Mouse (Mus musculus): ENCODE results near the gene Anapc5. TPM values are rescaled to one million over a fixed set of nuclear protein-coding genes. Genes with fewer than 3 reads are reported as not detected.

Anapc5 gene
- polyA plus RNA-seq (2015; fragmentation: Nextera tagmentation; extraction: Ambion mirVana) = 191 and 230 TPM in 2 replicates

DNA sequence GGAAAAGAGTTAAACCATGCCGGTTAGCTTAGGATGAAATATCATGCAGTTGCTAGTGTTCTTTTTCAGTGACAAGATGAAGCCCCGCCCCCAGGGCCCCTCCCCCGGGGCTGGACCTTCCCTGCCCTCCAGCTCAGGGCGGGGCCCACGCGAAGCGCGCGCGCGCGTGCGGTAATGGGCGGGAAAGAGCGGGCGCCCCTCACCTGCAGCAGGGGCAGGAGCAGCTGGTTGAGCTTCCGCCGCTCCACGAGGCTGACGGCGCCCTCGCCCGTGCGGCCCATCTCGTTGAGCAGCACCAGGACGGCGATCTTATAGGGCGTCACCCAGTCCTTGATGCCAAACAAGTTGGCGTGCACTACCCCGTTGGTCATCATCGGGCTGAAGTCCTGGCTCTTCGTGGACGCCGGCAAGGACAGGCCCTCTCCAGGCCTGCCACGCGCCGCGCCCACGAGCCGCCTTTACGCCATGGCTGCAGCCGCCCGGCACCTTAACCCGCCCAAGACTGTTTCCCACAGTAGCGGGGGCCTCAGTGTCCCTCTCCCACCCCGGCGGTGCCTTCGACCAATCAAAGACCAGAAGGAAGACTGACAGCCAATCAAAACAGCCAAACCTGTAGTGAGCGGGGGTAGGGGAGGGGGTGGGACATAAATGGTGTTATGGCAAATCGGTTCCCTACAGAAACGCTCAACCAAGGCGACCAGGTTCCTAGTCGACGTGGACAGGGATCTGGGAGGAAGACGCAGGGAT is at the start of gene Anapc5:
TSS of gene Anapc5 (minus strand) at position 563 of the 747 bp plus-strand sequence.

DNA sequence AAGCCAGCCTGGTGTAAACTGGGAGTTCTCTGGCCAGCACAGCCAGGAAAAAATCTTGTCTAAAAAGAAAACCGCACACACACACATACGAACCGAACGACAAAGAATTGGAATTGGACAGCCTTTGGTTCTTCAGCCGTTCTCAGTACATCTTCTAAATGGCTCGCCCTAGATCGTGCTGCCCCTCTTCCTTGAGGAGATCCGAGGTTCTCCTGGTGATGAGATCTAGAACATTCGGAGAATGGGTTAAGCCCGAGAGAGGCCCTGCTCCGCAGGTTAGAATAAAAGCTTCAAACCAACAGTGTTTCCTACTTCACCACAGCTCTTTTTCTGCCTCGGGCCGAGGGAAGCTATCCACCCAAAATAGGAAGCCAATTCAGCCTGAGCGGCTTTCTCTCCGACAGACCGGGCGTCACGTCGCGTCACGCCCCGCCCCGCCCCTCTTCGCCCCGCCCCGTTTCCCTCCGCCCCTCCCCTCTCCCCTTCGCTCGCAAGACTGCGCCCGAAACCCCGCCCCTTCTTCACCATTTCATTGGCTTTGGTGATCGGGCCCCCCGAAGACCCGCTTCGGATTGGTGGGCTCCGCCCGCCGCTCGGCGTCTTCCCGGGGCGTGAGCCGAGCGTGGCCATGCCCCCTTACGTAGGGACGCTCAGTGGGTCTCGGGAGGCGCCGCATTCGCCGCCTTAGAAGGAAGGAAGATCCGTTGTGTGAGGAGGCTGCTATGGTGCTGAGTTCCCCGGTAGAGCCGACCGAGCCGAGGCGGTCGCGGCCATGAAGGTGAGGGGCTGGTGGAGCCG is 28.6 kb upstream of the Anapc5 start, which contains the start of gene Rnf34:
TSS of gene Rnf34 (plus strand) at position 528 of the 798 bp plus-strand sequence.

DNA sequence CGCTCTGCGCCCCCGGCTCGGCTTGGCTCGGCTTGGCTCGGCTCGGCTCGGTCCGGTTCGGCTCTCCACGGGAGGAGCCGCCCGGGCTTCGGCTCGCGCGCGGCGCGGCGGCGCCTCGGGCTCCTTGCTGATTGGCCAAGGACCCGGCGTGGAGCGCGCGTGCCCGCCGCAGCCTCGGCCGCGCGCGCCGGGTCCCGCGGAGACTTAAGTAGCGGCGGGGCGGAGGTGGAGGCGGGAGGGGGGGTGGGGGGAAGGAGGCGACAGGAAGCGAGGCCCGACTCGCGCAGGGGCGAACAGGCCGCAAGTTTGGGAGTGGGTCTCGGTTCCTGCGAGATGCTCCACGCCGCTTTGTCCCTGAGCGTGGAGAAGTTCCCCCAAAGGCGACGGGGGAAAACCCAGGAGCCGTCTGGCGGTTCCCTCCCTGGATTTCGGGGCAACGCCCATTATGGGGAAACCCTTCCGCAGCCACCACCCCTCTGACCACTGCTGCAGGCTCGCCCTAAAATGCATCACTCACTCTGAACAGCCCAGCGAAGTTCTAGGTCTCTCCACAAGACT is 41.8 kb downstream of the Anapc5 start, which contains the start of gene Camkk2:
TSS of gene Camkk2 (minus strand) at position 133 of the 558 bp plus-strand sequence.

Other genes starting within 250 kb of the Anapc5 start
- 19.3 and 21.8 TPM in 2 replicates for gene Ift81, start 206.8 kb downstream of the Anapc5 start, polyA plus RNA-seq (2015; fragmentation: Nextera tagmentation; extraction: Ambion mirVana)
- 4.2 and 5.2 TPM in 2 replicates for gene P2rx7, start 177.4 kb downstream of the Anapc5 start, polyA plus RNA-seq (2015; fragmentation: Nextera tagmentation; extraction: Ambion mirVana)
- 27.4 and 30.4 TPM in 2 replicates for gene P2rx4, start 113.8 kb downstream of the Anapc5 start, polyA plus RNA-seq (2015; fragmentation: Nextera tagmentation; extraction: Ambion mirVana)
- 28.3 TPM in 2 replicates for gene Camkk2, start 41.9 kb downstream of the Anapc5 start, polyA plus RNA-seq (2015; fragmentation: Nextera tagmentation; extraction: Ambion mirVana)
- 30.6 and 40.5 TPM in 2 replicates for gene Rnf34, start 28.7 kb upstream of the Anapc5 start, polyA plus RNA-seq (2015; fragmentation: Nextera tagmentation; extraction: Ambion mirVana)
- gene Kdm2b, start 168.5 kb upstream of the Anapc5 start, polyA plus RNA-seq (2015; fragmentation: Nextera tagmentation; extraction: Ambion mirVana) = 15.1 and 16.0 TPM in 2 replicates
- gene Orai1, start 193.7 kb upstream of the Anapc5 start, polyA plus RNA-seq (2015; fragmentation: Nextera tagmentation; extraction: Ambion mirVana) = 22.4 and 23.5 TPM in 2 replicates
- not detected in 2 replicates for gene Morn3, start 225.7 kb upstream of the Anapc5 start, polyA plus RNA-seq (2015; fragmentation: Nextera tagmentation; extraction: Ambion mirVana)
- gene Tmem120b, start 247.1 kb upstream of the Anapc5 start, polyA plus RNA-seq (2015; fragmentation: Nextera tagmentation; extraction: Ambion mirVana) = 10.6 and 11.9 TPM in 2 replicates